Mouse (Mus musculus) E14TG2a.4 (cell line): Measurements from ENCODE around the gene Acot1.

Experiments
- CTCF ChIP-seq: conservative IDR thresholded peaks from 2 replicates; pipeline ENCODE4 v1.5.1; 2014; ENCODE audit warnings: low read length
- POU5F1 ChIP-seq: IDR thresholded peaks from 2 replicates; pipeline ENCODE4 v1.6.1; 2014; ENCODE audit warnings: low read length, borderline replicate concordance

GRCm38 (mm10) chr12:84013701-84014100, 4.4 kb downstream of the Acot1 start:
- no peak for TF ChIP-seq CTCF
- no peak for TF ChIP-seq POU5F1
